In genomic region chr13:96346581-96346980, GRCm38 (mm10) we compare ENCODE assay signal across 24 mouse cellular contexts. TPM values are rescaled to one million over a fixed set of nuclear protein-coding genes. Genes with fewer than 3 reads are reported as not detected.
DNase-seq lines count a peak whose midpoint lies in the region; ATAC-seq and TF ChIP-seq lines count a peak whose summit lies in the region.
"Had no signal": no experiment of that assay in that cellular context is flagged by ENCODE, and none has a peak within 500 bp of the region (broad histone marks: within the 10 kb centered on the region; RNA-seq: fewer than 3 reads in every experiment).

No protein-coding gene starts in this region.

- no peak overlapping the region for H3K9ac ChIP-seq in CH12.LX (ENCODE audit: insufficient read depth, low read depth)
- no peak overlapping the region for H3K9ac ChIP-seq in forebrain, embryonic 11.5 days (ENCODE audit: low read length)
- H3K9ac ChIP-seq in hindbrain, embryonic 16.5 days (ENCODE audit: low read depth, low read length): no peak overlapping the region
- H3K9ac ChIP-seq: forebrain, embryonic 12.5 days; hindbrain, embryonic 12.5 days had no signal

- no peak for TF ChIP-seq POLR2A in CH12.LX (IDR thresholded peaks at IDR 0.05; ENCODE audit: low read depth, low read length)

- TF ChIP-seq CTCF in CH12.LX (conservative IDR thresholded peaks at IDR 0.05 in 1 of 2, IDR thresholded peaks at IDR 0.05 in 1 of 2; ENCODE audit: low read depth in 2 of 2, low read length in 2 of 2): no peak

- no peak overlapping the region for H3K4me2 ChIP-seq in CH12.LX (ENCODE audit: insufficient read depth, low read depth, poor library complexity, severe bottlenecking)
- no peak overlapping the region for H3K4me2 ChIP-seq in forebrain, embryonic 11.5 days (ENCODE audit: low read depth, low read length, severe bottlenecking)
- no peak overlapping the region for H3K4me2 ChIP-seq in hindbrain, embryonic 16.5 days (ENCODE audit: low read length)
- H3K4me2 ChIP-seq: forebrain, embryonic 12.5 days; hindbrain, embryonic 12.5 days had no signal

- peak; percentile 6 for DNase-seq in embryo, embryonic 9.5 days (ENCODE audit: extremely low spot score)
- no peak for DNase-seq in embryo, embryonic 11 days
- DNase-seq in CH12.LX (ENCODE audit: extremely low read depth): peak; percentile 9
- DNase-seq in MN1 (ENCODE audit: low spot score): peak; percentile 13
- DNase-seq in embryonic facial prominence, embryonic 10.5 days (ENCODE audit: low spot score): peak; percentile 10
- DNase-seq in forebrain, embryonic 11.5 days (ENCODE audit: low spot score): no peak
- DNase-seq: adrenal gland, postnatal 10 days; B cell, adult 2 months; cerebellum, adult 11 months; cerebellum, adult 8-10 months; cerebellum, postnatal 25 days; gastrocnemius, postnatal 10 days; heart, adult 18-20 months; heart, postnatal 10 days; heart, postnatal 4 days had no signal

- ATAC-seq in forebrain, embryonic 11.5 days (replicated peaks; ENCODE audit: low FRiP score): no peak
- ATAC-seq in hindbrain, embryonic 16.5 days: no peak
- ATAC-seq: CD4-positive, CD25-positive, alpha-beta regulatory T cell, adult 4 months; forebrain, embryonic 16.5 days; hindbrain, postnatal 0 days; Patski had no signal

- H3K27me3 ChIP-seq in CH12.LX (replicated peaks): no peaks in the 10 kb centered on the region
- H3K27me3 ChIP-seq in embryonic facial prominence, embryonic 10.5 days (replicated peaks; ENCODE audit: low read depth, poor library complexity, severe bottlenecking): no peaks in the 10 kb centered on the region
- H3K27me3 ChIP-seq in forebrain, embryonic 11.5 days (ENCODE audit: control insufficient read depth, insufficient read depth, low read length): no peaks in the 10 kb centered on the region
- H3K27me3 ChIP-seq in hindbrain, embryonic 16.5 days (replicated peaks; ENCODE audit: control insufficient read depth, insufficient read depth, low read length): no peaks in the 10 kb centered on the region
- H3K27me3 ChIP-seq: forebrain, embryonic 12.5 days; hindbrain, embryonic 12.5 days had no signal

- TF ChIP-seq RAD21 in CH12.LX (IDR thresholded peaks at IDR 0.05; ENCODE audit: low read depth, low read length): no peak

- no peak overlapping the region for H3K4me3 ChIP-seq in CH12.LX (replicated peaks in 1 of 3; ENCODE audit: low read depth in 2 of 3, low read length in 2 of 3, poor library complexity in 1 of 3)
- no peak overlapping the region for H3K4me3 ChIP-seq in embryonic facial prominence, embryonic 10.5 days
- no peak overlapping the region for H3K4me3 ChIP-seq in forebrain, embryonic 11.5 days (ENCODE audit: low read depth, low read length)
- H3K4me3 ChIP-seq in hindbrain, embryonic 16.5 days (ENCODE audit: low read length): no peak overlapping the region
- H3K4me3 ChIP-seq: forebrain, embryonic 12.5 days; heart, embryonic 10.5 days; hindbrain, embryonic 12.5 days had no signal

- no peak for TF ChIP-seq EP300 in CH12.LX (IDR thresholded peaks at IDR 0.05; ENCODE audit: low read length)

- no peak overlapping the region for H3K27ac ChIP-seq in CH12.LX (ENCODE audit: insufficient read depth, low read depth)
- no peak overlapping the region for H3K27ac ChIP-seq in embryonic facial prominence, embryonic 10.5 days (replicated peaks)
- H3K27ac ChIP-seq in forebrain, embryonic 11.5 days (ENCODE audit: low read depth, low read length): no peak overlapping the region
- H3K27ac ChIP-seq in hindbrain, embryonic 16.5 days (ENCODE audit: low read depth, low read length): no peak overlapping the region
- H3K27ac ChIP-seq: forebrain, embryonic 12.5 days; heart, embryonic 10.5 days; hindbrain, embryonic 12.5 days; hindbrain, postnatal 0 days had no signal

- 47% methylated on average over 3 of the region's 3 CpGs for WGBS in embryonic facial prominence, embryonic 10.5 days
- WGBS in forebrain, embryonic 11.5 days: 44% methylated on average over 3 of the region's 3 CpGs
- 51% methylated on average over 3 of the region's 3 CpGs for WGBS in hindbrain, embryonic 16.5 days

- in situ Hi-C loops in CH12.LX (cut with MboI; ENCODE audit: low pct_ligation_motif_present, low pct_unique_long_range_greater_than_20kb, low sequenced_read_pairs): no loop called here

- H3K4me1 ChIP-seq in CH12.LX (ENCODE audit: control insufficient read depth in 1 of 2, insufficient read depth in 2 of 2): peaks cover 0 to 3% of the 10 kb centered on the region in 2 experiments; a peak in 1 of 4 replicates
- H3K4me1 ChIP-seq in embryonic facial prominence, embryonic 10.5 days: 0 out of 2 replicates have a peak, but pooled peaks cover 4% of the 10 kb centered on the region
- no peaks in the 10 kb centered on the region for H3K4me1 ChIP-seq in forebrain, embryonic 11.5 days (replicated peaks; ENCODE audit: control insufficient read depth, insufficient read depth, low read length)
- no peaks in the 10 kb centered on the region for H3K4me1 ChIP-seq in hindbrain, embryonic 16.5 days (ENCODE audit: control insufficient read depth, insufficient read depth, low read depth, low read length)
- H3K4me1 ChIP-seq: forebrain, embryonic 12.5 days; hindbrain, embryonic 12.5 days had no signal

- H3K9me3 ChIP-seq in CH12.LX (replicated peaks; ENCODE audit: low read length): no peaks in the 10 kb centered on the region
- no peaks in the 10 kb centered on the region for H3K9me3 ChIP-seq in embryonic facial prominence, embryonic 10.5 days
- H3K9me3 ChIP-seq in forebrain, embryonic 11.5 days (ENCODE audit: control insufficient read depth, low read length): no peaks in the 10 kb centered on the region
- H3K9me3 ChIP-seq in hindbrain, embryonic 16.5 days (ENCODE audit: control insufficient read depth, low read length): no peaks in the 10 kb centered on the region; the same call in 1 of the 2 replicates
- H3K9me3 ChIP-seq: forebrain, embryonic 12.5 days; G1E; heart, embryonic 10.5 days; hindbrain, embryonic 12.5 days had no signal

- H3K79me2 ChIP-seq in CH12.LX (replicated peaks; ENCODE audit: control insufficient read depth, extremely low read depth, insufficient read depth, poor library complexity, severe bottlenecking): no peaks in the 10 kb centered on the region

- dilution Hi-C loops in CH12.LX (cut with MboI; ENCODE audit: extremely low pct_ligation_motif_present, extremely low pct_unique_long_range_greater_than_20kb, low sequenced_read_pairs): no loop called here

- no peaks in the 10 kb centered on the region for H3K36me3 ChIP-seq in CH12.LX (replicated peaks in 1 of 2; ENCODE audit: control insufficient read depth in 1 of 2, insufficient read depth in 1 of 2, low read length in 1 of 2)
- H3K36me3 ChIP-seq in embryonic facial prominence, embryonic 10.5 days (replicated peaks): no peaks in the 10 kb centered on the region
- H3K36me3 ChIP-seq in forebrain, embryonic 11.5 days (ENCODE audit: control insufficient read depth, insufficient read depth, low read length): no peaks in the 10 kb centered on the region
- no peaks in the 10 kb centered on the region for H3K36me3 ChIP-seq in hindbrain, embryonic 16.5 days (ENCODE audit: control insufficient read depth, insufficient read depth, low read length)
- H3K36me3 ChIP-seq: forebrain, embryonic 12.5 days; G1E; heart, embryonic 10.5 days; hindbrain, embryonic 12.5 days had no signal

TF ChIP-seq in CH12.LX, 34 proteins besides CTCF, POLR2A, EP300 and RAD21:
- TF ChIP-seq MEF2A (IDR thresholded peaks at IDR 0.05; ENCODE audit: borderline replicate concordance, low read depth, low read length) (no peak), BHLHE40 (IDR thresholded peaks at IDR 0.05; ENCODE audit: low read depth, low read length) (no peak), SMC3 (IDR thresholded peaks at IDR 0.05; ENCODE audit: low read depth, low read length) (no peak)

RNA-seq across cellular contexts. Expression of gene Poc5, which starts 41.5 kb away (rescaled TPM):
- total RNA-seq in CH12.LX (2012; rRNA removed): 17.2 and 18.0 TPM in 2 replicates
- total RNA-seq in CH12.LX (2014; rRNA removed): 21.6 and 23.8 TPM in 2 replicates
- 31.0 and 37.5 TPM in 2 replicates for polyA plus RNA-seq in CH12.LX (2012; ENCODE audit: insufficient read length, low read depth)
- 17.7 and 20.0 TPM in 2 replicates for polyA plus RNA-seq in embryonic facial prominence, embryonic 10.5 days (2016; fragmentation: Nextera tagmentation; extraction: Ambion mirVana)
- polyA plus RNA-seq in forebrain, embryonic 11.5 days (2014; fragmentation: Nextera tagmentation; extraction: Ambion mirVana): 25.8 and 27.3 TPM in 2 replicates
- polyA plus RNA-seq in hindbrain, embryonic 16.5 days (2015; fragmentation: Nextera tagmentation; extraction: Ambion mirVana): 16.4 and 19.0 TPM in 2 replicates

Comparison
In these comparisons a context has a peak if more than half of its experiments do, and no peak if none do; other contexts are left out.
1. DNase-seq: peak in embryo, embryonic 9.5 days (single experiment), CH12.LX (single experiment), MN1 (single experiment) and embryonic facial prominence, embryonic 10.5 days (single experiment); none in embryo, embryonic 11 days (single experiment) and forebrain, embryonic 11.5 days (single experiment).